Mouse (Mus musculus) cerebellum, postnatal 4 days (tissue): ENCODE data around the gene Neu1.
A peak's percentile ranks its signal among the peaks of the same experiment; 100 is the strongest.
"Not testable (repeated sequence)": the region's sequence is repeated elsewhere in the genome, so short reads cannot be mapped to it uniquely, and the experiment has no call there.

Experiments used
- DNase-seq, 2 experiments: peaks; one replicate each; pipeline ENCODE4 v3.0.0; 2022; ENCODE audit warnings: low spot score in 2 of 2, mixed read lengths in 1 of 2

Gene Neu1

DNA sequence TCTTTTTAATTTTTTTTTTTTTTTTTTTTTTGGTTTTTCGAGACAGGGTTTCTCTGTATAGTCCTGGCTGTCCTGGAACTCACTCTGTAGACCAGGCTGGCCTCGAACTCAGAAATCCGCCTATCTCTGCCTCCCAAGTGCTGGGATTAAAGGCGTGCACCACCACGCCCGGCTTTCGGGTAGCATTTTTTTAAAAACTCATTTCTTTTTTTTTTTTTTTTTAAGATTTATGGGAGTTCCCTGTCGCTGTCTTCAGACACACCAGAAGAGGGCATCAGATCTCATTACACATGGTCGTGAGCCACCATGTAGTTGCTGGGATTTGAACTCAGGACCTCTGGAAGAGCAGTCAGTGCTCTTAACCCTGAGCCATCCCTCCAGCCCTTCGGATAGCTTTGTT is 29.1 kb upstream of the Neu1 start:
- not testable (repeated sequence) for DNase-seq

DNA sequence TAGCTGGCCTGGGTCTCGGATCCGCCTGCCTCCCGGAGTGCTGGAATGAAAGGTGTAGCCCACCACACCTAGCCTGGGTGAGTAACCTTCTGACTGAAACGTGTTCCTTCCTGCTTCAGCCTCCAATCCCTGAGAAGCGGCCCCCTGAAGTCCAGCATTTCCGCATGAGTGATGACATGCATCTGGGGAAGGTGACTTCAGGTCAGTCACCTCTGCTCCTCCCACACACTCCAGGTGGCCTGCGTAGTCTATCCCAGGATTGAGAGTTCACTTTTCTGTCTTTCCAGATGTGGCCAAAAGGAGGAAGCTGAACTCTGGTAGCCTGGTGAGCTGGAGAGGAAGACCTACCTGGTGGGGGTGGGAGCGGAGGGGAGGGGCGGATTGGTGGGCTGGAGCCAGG is 28.2 kb upstream of the Neu1 start:
- no peak for DNase-seq

DNA sequence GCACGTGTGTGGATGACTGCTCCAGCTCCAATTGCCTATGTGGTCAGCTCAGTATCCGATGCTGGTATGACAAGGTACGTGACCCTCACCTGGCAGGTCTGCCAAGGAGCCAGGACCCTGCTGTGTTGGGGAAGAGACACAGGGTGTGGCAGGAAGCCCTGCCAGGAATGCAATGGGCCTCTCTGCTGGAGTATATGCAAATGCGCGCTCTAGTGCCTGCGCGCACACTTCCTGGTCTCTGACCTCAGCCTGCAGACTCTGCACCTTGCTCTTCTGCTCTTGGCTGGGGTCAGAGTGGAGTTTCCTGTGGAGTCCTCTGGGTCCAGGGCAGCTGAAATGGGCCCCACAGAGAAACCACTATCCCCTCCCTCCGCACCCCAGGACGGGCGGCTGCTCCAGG is 20.1 kb upstream of the Neu1 start:
- DNase-seq = no peak

DNA sequence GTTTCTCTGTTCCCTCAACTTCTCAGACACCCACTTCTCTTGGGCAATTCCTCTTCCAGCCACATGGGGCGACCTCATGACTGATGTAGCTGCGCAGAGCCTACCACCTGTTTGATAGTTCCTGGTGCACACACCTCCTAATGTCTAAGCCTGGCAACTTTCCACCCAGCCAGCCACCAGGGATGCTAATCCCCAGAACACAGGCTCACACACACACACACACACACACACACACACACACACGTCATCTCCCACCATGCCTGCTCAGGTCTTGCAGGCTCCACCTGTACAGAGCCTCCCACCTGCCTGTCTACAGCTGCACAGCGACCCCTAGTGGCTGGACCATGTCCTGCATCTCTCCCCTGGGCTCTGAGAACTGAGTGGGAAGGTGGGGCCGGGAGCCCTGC is 19.1 kb upstream of the Neu1 start:
- peak; percentile 50 to 77 for DNase-seq

DNA sequence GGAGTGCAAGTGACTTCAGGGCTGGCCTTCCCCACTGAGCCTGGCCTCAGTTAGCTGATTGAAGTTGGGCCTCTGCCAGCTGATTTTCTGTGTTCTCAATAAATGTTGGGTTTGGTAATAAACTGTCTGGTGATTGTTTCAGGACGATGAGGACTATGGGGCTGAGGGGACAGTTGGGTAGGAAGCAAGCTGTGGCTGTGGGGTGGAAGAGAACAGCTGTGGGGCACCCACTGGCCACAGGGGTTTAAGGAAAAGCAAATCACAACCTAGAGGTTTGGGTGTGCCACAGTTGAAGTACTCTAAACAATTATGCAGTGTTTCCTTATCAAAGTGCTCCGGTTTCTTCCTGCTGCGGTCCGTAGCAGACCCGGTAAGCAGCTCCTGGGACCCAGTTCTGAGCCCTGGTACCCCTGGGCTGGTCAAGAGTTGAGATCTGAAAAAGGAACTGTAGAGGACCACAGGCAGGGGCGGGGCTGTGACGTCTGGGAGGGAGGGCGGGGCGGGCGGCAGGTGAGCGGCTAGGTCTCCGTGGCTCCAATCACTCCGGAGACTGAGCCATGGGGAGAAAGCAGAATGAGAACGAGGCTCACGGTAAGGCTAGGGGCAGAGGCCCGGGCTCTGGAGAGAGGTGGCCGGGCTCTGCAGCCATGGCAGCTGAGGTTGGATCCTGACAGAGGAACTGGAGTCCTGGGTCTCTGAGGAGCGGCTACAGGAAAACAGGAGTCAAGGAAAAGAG is 17.0 kb upstream of the Neu1 start, which contains the start of gene Slc44a4:
TSS of gene Slc44a4 (plus strand) at position 537 of the 736 bp plus-strand sequence.
- no peak for DNase-seq

DNA sequence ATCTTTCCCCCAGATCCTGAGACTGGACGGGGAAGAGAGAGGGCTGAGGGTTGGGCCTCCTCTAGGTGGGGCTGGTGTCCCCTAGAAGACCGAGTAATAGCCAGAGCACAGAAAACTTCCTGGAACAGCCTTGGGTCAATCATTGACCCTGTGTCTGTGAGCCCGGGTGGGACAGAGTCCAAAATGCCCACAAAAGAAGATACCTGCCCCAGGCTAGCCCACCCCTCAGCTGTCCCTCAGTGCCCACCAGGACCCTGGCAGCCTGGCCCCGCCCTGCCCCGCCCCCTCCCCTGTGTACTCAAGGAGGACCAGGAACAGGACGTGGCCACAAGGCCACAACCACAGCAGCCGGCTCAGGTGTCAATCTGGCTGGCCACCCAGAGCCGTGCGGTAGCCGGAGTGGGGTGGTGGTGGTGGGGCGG is 15.6 kb upstream of the Neu1 start:
- DNase-seq = no peak

DNA sequence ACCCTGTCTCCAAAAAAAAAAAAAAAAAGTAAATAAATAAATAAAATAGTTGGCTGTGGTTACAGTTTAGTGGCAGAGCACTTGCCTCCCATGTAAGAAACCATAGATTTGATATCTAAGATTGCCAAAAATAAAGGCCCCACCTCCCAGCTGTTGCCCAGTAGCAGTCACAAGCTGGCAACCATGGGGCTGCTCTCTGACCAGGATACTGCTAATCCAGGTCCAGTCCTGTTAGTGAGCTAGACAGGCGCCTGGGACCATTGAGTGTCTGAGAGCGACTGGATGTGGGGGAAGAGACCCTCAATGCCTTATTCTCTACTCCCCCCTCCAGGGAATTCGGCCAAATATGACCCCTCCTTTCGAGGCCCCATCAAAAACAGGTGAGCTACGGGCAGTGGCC is 14.7 kb upstream of the Neu1 start:
- DNase-seq = no peak

DNA sequence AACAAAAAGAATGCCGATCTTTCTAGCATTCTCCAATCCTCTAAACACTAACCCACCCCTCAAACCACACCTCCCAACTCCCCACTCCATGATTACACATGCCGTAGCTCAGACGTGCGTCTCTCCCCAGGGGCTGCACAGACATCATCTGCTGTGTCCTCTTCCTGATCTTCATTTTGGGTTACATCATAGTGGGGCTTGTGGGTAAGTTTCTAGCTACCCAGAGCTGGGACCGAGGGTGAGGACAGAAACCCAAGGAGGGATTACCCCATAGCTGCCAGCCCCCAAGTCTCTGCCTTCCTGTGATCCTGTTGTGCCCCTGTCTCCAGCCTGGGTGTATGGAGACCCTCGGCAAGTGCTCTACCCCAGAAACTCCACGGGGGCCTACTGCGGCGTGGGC is 13.9 kb upstream of the Neu1 start:
- DNase-seq = no peak

DNA sequence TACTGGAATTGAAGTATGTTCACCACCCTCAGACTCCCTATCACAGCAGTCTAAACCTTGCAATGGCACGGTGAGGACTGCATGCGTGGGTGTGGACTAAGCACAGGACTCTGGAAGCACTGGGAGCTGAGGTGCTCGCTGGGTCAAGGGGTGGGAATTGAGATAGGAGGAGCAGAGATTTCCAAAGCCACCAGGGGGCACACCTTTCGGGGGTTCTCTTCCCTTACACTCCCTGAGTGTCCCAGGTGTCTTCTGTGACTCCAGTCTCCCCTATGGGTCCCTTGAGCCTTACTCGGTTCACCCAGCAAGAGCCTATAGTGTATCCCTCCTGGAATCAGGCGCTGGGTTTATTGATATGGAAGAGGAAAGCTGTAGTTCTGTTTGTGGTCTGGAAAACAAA is 8.1 kb upstream of the Neu1 start:
- DNase-seq = no peak

DNA sequence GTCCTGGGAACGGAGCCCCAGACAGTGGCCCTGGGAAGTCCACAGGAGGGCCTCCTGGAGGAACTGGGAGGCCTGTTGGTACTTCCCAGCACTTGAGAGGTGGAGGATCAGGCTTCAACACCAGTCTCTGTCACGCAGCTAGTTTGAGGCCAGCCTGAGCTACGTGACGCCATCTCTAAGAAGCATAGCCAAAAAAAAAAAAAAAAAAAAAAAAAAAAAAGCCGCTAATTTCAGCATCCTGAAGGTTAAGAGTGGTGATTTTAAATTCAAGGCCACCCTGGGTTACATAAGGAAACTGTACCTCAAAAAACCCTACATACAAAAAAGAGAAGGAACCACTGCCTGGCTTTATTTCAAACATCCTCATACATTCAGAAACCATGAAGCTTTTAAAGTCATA is 6.8 kb upstream of the Neu1 start:
- no peak for DNase-seq

DNA sequence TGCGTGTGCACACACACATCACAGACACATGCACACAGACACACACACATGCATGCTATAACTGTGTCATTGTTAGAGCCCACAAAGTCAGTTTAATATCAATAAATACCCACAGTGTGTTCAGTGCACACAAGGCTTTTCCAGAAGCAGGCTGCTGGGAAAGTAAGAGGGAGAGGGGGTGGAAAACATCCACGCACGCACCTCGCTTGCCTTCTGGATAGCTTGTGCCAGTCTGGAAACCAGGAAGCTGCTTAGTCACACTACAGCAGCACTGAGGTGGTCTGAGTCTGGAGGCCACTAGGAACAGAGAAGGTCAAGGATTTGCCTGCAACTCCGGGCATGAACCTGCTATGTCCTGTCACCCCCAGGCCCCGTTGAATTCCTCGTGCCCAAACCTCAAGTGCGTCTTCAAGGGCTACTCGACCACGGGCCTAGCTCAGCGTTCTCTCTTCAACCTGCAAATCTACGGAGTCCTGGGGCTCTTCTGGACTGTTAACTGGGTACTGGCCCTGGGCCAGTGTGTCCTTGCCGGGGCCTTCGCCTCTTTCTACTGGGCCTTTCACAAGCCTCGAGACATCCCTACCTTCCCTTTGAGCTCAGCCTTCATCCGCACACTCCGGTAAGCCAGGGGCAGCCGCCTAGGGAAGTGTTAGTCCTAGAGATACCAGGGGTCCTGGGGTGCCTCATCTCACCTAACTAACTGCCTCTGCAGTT is 3.6 kb upstream of the Neu1 start:
- no peak for DNase-seq

DNA sequence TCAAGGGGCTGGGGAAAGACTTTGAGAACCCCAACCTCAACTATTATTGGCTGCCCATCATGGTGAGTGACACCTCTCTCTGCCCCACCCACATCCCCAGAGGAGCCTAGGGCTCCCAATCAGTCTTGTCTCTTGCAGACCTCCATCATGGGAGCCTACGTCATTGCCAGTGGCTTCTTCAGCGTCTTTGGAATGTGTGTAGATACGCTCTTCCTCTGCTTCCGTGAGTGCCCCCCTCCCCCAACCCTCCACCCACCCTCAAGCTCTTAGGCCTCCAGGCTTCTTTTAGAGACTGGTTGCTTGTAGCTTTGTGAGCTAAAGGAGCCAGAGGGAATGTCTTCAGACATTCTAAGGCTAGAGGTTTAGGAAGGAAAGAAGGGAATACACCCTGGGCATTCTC is 2.2 kb upstream of the Neu1 start:
- DNase-seq = no peak

DNA sequence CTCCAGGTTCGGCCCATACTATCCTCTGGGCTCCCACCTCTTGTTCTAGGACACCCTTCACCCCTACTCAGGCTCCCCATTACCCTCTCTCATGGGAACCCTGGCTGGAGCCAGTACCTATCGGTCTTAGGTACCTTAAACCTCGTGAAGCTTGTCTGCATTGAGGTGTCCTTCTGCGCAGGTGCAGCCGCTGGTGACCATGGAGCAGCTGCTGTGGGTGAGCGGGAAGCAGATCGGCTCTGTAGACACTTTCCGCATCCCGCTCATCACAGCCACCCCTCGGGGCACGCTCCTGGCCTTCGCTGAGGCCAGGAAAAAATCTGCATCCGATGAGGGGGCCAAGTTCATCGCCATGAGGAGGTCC is 664 bp downstream of the Neu1 start:
- no peak for DNase-seq

DNA sequence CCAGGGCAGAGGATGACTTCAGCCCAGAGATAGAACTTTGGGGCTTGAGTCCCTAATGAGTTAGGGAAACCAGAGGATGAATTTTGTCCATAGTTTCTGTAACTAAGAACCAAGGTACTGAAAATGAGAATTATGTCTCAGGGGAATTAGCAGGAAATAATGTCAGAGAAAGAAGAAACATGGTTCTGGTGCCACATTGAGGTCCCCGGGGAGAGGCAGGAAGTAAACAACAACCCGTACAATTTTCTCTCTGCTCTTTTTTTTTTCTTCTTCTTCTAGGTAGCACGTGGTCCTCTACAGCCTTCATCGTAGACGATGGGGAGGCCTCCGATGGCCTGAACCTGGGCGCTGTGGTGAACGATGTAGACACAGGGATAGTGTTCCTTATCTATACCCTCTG is 1.2 kb downstream of the Neu1 start:
- no peak for DNase-seq

DNA sequence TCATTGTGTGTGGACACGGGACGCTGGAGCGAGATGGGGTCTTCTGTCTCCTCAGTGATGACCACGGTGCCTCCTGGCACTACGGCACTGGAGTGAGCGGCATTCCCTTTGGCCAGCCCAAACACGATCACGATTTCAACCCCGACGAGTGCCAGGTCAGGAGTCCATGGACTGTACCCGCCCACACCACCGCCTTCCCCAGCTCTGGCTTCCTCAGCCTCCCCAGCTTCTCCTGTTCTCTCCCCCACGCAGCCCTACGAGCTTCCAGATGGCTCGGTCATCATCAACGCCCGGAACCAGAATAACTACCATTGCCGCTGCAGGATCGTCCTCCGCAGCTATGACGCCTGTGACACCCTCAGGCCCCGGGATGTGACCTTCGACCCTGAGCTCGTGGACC is 3.0 kb downstream of the Neu1 start:
- DNase-seq = no peak

DNA sequence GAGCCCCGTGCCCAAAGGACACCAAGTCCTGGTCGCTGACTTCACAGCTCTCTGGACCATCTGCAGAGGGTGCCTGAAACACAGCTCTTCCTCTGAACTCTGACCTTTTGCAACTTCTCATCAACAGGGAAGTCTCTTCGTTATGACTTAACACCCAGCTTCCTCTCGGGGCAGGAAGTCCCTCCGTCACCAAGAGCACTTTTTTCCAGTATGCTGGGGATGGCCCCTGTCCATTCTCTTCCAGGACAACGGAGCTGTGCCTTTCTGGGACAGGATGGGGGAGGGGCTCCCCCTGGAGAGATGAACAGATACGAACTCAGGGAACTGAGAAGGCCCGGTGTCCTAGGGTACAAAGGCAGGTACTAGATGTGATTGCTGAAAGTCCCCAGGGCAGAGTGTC is 3.8 kb downstream of the Neu1 start:
- DNase-seq = no peak

DNA sequence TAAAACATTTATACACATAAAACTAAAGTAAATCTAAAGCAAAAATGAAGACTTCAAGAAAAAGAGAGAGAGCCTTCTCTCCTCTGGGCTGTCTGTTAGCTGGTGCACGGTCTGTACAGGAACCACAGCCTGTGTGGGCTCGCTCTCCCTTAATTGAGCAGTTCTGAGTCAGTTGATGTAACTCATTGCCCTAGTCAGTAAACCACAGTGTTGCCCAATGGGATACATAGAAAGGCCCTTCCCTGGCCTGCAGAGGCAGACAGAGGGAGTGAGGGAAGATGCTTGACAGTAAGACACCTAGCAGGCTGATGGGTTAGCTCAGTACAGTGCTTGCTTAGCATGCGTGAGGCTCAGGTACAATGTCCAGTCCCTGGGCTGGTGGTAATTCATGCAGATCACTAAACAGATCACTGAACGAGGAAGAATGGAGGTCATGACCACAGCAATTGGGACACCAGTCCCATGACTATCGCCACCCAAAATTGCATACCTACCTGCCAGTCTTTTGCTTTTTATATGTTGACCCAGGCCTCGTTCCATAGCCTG is 7.0 kb downstream of the Neu1 start:
- no peak for DNase-seq

DNA sequence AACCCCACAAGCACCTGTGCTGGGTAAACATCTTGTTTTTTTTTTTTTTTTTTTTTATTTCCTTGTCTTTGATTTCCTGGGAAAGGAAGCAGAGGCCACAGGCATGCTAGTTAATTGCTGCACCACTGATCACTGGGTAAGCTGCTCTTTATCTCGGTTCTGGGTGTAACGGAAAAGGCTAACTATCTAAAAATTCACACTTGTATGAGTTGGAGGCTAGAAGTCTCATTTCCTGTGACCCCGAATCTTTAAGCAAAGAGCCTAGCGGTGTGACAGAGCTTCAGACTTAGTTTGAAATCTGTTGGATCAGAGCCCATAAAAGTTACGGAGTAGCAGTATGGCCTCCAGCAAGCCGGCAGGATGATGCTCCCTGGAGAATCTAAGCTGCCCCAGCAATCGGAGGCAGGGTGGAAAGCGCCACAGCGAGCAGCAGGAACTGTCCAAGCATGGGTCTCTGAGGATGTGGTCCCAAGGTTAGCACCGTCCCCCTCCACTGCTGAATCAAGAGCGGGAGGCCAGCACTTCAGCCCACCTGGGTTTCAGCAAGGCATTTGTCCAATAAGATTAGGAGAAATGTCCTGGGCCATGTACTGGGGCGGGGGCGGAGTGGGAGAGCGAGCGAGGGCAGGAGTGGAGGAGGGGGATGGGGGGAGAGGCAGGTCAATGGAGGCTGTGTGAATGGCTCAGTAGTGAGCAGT is 10.4 kb downstream of the Neu1 start:
- no peak for DNase-seq

DNA sequence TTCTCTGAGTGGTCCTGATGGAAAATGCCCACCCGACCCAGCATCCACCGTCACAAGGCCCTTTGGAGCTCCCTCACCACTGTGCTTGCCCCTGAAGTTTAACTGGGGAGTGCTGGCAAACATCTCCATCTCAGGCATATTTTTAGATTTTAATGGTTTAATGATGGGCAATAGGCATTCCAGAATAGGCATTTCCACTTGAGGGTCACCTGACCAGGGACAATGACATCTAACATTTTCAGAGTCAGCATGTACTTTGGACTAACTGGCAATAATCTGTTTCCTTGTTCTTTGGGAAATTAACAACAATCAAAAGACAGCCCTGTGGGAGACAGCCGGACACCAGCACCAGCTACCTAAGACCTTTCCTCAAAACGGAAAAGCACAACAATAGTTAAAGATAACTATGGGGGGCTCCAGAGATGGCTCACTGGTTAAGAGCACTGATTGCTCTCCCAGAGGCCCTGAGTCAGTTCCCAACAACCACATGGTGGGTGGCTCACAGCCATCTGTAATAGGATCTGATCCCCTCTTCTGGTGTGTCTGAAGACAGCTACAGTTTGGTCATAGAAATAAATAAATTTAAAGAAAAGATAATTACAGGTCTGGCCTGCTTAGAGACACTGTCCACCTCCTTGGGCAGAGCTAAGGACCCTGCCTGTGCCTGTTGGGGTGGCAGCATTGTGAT is 12.2 kb downstream of the Neu1 start:
- no peak for DNase-seq

DNA sequence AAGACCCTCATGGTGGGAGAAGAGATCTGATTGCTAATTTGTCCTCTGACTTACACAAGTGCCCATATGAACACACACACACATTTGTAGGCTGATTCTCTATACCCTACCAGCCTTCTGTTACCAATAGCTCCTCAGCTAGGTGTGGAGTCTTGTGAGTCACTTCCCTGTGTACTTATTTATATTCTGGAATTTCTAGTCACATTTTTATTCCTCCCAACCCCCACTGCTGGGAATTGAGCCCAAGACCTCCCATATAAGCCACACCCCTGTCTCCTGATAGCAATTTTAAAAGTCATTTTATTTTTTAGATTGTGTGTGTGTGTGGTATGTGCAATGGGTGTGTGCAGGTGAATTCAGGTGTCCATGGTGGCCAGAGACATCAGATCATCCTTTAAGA is 13.3 kb downstream of the Neu1 start:
- no peak for DNase-seq

DNA sequence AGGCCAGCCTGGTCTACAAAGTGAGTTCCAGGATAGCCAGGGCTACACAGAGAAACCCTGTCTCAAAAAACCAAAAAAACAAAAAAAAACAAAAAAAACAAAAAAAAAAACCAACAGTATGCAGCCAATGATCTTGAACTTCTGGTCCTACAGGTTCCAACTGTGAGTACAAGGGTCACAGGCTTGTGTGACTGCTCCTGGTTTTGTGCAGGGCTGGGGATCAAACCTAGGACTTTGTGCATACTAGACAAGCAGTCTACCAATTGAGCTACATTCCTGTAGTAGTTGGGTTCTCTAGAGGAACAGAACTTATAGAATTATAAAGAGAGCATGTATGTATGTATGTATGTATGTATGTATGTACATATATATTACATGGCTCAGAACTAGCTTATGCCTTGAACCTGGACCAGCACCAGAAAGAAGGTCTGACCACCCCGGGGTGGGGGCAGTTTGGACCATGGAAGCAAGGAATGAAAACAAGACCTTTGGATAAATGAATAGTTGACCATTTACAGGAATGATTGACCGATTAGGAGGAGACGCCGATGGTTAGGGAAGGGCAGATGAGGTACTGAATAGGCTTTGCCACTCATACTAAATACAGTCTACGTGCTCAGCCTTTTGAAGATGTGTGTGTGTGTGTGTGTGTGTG is 15.6 kb downstream of the Neu1 start:
- no peak for DNase-seq

DNA sequence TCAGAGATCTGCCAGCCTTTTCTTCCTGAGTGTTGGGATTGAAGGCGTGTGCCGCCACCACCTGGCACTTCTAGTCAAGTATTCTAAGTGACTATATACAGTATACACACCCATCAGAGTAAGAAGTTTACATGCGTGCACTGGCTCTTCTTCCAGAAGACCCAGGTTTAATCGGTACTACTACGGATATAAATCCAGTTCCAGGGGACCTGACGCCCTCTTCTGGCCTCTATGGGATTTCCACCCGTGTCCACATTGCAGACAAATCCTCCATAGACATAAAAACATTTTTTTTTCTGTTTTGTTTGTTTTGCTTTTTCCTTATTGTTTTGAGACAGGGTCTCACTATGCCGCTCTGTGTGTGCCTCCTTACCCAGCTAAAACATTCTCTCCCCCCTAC is 16.6 kb downstream of the Neu1 start:
- DNase-seq = no peak
